Mouse (Mus musculus) cerebral cortex, adult 2 months (tissue): ENCODE measurements around the gene Foxo1.

ENCODE experiments used
- WGBS: fragments of 180-500 bp; shearing (Covaris S2); methylation state at CpG from one replicate; pipeline ENCODE4 v1.1.7; 2018; 5-methylcytosine and 5-hydroxymethylcytosine counted together

Foxo1 gene

DNA sequence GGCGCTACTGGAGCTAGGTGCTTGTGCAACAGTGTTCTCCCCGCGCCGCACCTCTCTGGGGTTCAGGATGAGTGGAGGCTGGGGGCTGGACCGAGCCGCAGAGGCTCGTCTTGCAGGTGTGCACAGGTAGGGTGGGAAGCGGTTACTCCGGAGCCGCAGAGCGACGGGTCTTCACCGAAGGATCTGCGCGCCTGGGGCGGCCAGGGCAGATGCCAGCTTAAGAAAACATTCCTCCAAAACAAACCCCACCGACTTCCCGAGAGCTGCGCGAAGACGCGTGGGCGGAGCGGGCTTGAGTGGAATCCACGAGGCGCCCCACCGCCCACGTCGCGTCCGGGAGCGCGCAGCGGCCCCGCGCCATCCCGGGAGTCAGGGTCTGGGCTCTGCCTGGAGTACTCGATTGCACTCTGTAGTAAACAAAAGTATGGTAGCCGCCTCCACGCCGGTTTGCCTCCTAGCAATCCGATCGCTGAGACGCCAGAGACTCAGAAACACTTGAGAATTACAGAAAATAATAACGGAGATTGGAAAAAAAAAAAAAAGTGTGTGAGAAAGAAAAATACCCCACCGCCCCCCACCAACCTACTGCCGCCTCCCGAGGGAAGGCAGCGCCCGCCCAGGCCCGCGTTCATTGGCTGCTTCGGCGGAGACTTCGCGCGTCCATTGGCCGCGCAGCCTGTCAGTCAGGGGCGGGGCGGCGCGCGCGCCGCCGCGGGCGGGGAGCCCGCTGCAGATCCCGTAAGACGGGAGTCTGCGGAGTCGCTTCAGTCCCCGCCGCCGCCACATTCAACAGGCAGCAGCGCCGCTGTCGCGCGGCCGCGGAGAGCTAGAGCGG lies at the start of gene Foxo1:
TSS of gene Foxo1 (plus strand) at position 685 of the 835 bp plus-strand sequence.
- WGBS, result under 1% methylated on average over 85 of the region's 85 CpGs

DNA sequence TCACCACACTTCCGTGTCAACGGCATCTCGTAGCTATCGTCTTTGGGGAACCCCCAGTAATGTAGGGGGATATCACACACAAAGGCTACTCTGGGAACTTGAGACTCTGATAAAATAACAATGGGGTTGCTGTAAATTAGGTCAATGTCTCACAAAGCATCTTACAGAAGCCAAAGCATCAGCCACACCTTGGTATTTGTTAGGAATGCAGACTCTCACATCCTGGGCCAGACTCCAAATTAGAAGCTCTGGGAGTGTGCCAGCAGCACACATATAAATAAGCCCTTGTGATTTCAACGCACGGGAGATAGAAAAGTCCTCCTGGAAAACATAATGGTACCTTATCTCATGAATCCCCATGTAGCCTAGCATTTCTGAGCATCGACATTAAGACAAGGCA lies 49.3 kb upstream of the Foxo1 start:
- WGBS, result 56% methylated on average over 7 of the region's 7 CpGs

DNA sequence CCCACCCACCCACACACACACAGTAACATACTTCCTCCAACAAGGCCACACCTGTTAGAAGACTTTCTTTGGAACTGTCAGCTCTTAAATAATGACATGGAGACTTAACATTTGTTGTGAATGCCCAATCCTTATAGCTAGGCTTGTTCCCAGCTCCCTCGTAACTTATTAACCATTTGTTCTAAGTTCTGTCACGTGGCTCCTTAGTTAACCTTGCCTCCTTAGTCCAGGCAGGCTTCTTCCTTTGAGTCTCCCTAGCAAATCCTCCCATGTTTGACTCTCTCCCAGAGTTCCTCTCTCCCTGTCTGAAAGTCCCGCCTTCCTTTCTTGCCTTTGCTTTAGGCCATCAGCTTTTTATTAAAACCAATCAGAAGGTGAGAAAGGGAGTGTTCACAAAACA lies 47.1 kb upstream of the Foxo1 start:
- 92% methylated on average over 3 of the region's 3 CpGs for WGBS

DNA sequence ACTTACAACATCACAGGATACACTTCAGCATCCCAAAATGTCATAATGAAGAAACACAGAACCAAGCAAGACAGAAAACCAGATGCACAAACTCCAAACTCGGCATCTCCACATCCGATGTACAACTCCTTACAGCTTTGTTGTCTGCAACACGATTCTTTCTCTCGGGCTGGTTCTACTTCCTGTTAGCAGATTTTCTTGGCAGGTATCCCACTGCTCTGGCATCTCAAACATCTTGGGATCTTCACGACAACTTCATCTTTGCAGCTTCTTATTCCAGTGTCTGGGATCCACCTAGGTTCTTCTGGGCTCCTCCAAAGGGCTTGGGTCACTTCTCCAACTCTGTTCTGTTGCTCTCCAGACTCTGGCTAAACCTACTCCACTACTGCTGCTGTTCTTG lies 46.2 kb upstream of the Foxo1 start:
- 37% methylated on average over 5 of the region's 5 CpGs for WGBS

DNA sequence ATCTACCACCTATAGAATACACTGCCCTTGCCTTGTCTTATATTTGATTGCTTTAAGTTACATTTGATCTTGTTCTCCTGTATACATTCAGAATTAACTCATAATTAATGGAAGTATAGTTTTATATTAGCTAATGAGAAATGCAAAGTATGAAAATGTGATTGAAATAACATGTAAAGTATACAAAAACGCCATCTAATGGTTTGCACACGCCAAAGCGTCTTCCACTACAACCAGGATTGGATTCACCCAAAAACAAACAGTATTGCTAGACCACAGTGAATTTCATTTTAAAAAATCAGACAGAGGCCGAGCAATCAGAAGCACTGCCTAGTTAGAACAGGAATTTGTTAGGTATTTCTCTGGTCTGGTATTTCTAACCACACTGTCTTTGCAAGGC lies 31.6 kb upstream of the Foxo1 start:
- WGBS, result 72% methylated on average over 4 of the region's 4 CpGs

DNA sequence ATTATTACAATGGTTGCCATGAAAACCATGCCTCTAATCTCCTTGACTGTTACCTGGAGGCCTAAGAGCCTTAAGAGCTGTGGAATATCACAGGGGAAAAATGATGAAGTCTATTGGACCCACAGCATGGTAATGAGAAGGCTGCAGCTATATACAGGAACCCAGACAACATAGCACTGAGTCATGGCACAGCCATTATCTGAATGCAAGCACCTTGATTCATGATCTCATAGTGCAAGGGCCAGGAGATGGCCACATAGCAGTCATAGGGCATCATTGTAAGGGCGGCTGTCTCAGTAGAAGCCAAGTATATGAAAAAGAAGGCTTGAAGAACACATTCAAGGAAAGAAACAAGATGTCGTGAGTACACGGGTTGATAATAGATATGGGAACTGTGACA lies 31.0 kb upstream of the Foxo1 start:
- 83% methylated on average over 3 of the region's 3 CpGs for WGBS

DNA sequence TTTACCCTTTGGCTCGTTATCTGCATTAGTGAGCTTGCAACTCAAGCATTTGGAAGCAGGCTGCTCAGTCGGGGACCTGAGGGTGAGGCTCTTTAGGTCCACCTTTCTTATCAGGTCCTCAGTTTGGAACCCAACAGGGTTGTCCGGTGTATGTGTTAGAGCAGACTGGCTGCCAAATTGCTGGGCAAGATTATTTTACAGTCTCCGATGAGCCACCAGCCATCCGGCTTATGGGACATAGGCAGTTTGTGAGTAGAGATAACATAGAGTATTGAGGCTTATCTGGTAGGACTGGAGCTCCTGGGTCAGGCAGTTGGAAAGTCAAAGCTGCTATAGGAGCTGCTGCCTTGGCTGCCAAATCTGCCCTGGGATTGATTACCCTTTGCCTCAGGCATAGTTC lies 27.1 kb upstream of the Foxo1 start:
- WGBS, result 87% methylated on average over 5 of the region's 5 CpGs

DNA sequence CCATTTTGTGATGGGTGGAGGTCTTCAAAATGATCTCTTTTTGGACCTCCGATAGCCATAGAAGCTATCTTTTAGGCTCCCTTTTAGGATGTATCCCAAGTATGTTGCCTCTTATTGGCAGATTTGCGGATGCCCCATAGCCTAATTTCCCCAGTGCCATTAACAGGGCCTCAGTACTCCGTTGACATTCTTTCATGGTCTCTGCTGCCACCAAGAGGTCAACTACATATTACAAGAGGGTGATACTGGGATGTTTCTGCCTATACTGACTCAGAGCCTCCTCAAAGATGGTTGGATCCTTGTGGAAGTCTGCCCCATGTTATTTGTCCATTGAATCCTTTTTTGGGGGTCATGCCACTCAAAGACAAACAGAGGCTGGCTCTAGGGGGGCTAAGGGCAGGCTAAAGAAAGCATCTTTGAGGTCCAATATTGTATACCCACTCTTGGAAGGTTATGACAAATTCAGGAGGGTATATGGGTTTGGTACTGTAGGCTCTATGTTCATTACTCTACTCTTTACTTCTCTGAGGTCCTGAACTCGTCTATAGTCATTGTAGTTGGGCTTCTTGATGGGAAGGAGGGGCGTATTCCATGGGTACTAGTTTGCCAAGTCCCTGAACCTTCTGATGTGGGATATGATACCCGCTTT lies 25.6 kb upstream of the Foxo1 start:
- WGBS, result 39% methylated on average over 6 of the region's 6 CpGs

DNA sequence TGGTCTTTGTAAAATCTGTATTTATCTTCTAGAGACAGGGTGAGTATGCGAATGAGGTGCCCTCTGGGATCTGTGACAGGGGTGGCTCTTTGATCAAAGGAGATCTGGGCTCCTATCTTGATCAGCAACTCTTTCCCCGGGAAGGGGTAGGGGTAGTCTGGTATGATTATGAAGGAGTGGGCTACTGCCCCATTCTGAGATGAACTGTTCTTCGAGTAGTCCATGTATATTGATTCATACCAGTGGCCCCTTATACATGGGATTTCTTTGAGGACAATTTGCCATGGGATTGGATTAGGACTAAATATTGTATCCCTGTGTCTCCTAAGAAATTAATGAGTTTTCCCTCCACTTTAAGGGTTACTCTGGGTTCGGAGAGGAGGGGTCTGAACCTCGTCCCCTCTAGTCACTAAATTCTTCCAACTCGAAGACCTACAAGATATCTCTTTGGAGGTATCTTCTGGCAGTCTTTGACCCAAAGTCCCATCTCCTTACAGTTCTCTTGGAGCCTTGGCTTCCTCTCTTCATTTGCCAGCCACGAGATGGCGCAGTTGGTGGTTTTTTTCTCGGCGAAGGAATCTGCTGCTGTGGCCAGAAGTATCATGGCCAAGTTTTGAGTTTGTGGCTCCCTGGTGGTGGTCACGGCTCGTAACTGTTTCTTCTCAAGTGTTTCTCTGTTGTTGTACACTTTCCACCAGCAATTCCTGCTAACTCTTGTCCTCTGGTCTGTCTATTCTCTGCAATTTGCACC lies 24.7 kb upstream of the Foxo1 start:
- 45% methylated on average over 12 of the region's 12 CpGs for WGBS

DNA sequence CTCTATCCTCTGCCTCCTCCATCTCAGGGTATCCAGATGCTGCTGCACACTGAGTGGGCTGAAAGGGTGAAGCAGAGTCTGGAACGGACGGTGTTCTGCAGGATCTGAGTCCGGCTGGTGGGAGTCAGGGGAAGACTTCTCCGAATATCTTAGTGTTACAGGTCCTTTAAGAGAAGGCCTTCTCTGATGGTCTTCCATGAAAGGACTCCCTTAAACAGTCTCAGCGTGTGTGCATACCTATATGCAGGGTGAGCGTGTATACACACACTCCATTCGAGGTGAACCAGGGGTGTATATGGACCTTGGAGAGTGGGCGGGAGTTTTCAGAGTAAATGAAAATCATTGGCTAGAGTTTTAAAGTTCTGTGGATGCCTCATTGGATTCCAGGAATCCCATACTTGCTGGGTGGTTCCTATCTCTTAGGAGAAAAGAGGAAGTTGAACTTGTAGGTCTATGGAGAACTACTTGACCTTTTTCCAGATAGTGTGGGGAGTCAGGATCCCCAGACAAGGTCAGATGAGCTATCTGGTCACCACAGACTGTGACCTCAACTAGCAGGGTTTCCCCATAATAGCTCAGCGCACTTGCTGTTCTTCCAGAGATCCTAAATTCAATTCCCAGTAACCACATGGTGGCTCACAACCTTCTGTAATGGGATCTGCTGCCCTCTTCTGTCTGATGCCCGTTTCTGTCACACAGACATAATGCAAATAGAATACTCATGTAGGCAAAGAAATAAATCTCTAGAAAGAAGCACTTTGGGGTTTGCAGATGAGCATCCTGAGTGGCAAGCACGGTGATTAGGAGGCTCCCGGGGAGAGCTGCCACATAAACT lies 21.9 kb upstream of the Foxo1 start:
- WGBS, result 78% methylated on average over 12 of the region's 12 CpGs

DNA sequence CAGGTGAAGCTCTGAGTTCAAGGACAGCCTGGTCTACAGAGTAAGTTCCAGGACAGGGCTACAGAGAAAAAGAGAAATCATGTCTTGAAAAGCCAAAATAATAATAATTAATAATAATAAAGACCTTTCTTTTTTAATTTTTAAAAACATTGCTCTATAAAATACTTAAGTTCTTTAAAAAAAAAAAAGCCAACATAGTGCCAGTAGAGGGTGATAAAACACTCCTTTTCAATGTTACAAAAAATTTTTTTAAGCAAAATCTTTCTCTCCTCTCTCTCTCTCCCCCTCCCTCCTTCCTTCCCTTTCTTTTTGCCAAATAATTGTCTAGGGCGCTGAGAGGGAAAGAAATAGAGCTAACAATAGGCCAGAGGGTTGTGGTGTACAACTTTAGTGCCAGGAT lies 17.0 kb upstream of the Foxo1 start:
- 22% methylated on average over 1 of the region's 1 CpGs for WGBS

DNA sequence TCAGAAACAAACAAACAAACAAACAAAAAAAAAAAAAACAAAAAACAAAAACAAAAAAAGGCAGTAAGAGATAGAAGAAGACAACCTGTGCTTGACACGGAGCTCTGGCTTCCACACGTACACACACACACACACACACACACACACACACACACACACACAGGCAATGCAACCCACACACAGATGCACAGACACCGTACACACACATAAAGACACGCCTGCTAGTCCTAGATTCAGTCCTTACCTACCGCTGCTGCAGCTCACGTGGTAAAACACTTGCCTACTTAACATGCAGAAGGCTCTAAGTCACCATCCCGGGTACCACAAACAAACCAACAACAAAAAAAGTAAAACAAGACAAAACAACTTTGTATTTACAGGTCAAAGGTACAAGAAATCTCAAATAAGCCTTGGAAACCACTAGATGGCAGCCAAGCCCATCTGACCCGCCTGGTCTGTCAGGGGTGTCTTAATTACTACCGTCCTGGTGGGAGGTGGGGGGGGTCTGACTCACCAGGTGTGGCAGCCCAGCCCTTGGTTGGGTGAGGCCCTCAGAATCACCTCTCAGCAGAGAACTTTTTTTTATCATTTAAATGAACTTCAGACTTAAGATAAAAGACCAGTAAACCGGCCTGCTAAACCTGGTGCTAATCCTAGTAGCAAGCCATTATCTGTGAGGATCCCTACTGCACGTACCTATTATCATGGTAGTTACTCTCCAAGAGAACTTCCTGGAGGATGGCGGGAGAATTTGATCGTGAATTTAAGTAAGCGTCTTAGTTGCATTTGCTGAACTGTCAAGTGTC lies 14.3 kb upstream of the Foxo1 start:
- 42% methylated on average over 14 of the region's 14 CpGs for WGBS

DNA sequence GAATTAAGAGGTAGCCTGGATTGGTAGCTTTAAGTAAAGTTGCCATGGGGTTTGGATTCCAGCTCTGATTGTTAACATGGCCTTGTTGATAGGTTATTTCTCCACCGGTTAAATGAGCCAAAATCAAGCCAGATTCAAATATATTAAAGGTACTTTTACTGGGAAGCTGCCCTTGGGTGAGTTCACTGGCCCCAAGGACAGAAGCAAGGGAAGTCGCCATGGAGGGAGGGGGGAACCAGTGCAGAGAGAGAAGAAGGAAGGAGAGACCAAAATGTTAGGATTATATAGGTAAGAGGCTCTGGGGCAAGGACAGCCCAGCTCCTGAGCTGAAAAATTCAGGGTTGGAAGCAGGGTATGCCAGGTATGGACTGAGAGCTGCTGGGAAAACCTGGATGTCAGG lies 13.6 kb upstream of the Foxo1 start:
- 47% methylated on average over 2 of the region's 2 CpGs for WGBS

DNA sequence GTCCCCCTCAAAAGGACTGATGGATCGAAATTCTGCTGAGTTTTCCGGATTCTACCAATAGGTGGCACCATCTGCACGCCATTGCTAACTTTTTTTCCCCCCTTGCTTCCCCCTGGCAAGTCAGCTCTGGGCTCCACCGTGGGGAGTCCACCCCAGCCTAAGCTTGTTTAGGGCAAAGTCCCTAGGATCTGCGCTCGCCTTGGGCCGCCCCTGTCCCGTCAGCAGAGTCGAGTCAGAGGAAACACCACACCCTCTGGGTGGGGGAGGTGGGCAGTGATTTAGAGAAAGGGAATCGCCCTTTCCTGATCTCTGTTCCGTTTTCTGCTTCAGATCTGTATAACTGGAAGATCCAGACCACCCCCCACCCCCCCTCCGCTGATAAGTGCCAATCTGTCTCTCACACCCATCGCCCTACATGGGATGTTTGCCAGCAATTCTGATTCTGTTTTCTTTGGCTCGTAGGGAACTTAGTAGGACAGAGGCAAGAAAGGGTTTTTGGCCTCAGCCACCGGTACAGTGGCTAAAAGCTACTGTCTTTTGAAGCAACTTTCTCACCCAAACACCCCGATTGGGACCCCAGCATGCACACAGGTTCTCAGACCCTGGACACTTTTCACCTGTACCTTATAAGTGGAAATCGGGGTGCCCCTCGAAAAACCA lies 10.2 kb upstream of the Foxo1 start:
- WGBS, result 6% methylated on average over 18 of the region's 18 CpGs

DNA sequence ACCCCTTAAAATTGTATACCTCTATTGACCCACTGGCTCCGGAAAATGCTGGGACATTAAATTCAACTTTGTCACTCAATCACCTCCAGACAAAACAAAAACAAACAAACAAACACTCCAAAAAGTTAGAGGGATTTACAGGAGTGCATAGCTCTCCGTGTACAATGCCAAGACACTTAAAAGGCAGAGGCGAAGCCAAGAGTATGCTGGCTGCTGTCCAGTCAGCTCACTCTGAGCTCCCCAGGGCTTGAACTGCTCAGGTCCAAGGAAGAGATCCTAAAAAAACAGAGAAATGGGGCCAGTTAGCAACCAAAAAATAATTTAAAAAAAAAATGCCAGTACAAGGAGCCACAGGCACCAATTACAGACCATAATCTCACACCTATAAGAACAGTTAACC lies 9.6 kb upstream of the Foxo1 start:
- 26% methylated on average over 3 of the region's 3 CpGs for WGBS

DNA sequence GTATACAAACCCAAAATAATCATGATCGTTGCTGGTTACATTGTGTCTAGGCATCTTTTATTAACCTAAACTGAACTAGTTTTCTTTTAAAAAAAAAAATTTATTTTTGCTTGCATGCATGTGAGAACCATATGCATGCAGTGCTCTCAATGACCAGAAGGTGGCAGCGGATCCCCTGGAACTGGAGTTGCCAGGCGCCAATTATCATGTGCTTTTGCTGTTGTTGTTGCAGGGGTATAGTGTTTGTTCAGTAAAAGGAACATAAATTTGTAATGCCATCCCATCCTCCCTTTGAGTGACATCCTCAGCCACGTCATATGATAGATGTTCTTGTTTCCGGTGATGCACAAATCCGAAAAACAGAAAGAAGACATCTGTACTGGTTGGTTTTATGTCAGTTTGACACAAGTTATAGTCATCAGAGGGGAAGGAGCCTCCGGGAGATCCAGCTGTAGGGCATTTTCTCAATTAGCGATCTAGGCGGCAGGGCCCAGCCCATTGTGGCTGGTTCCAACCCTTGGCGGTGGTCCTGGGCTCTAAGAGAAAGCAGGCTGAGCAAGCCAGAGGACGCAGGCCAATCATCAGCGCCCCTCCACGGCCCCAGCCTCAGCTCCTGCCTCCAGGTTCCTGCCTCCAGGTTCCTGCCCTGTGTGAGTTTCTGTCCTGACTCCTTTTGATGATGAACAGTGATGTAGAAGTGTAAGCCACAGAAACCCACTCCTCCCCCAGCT lies 5.5 kb upstream of the Foxo1 start:
- 33% methylated on average over 13 of the region's 13 CpGs for WGBS

DNA sequence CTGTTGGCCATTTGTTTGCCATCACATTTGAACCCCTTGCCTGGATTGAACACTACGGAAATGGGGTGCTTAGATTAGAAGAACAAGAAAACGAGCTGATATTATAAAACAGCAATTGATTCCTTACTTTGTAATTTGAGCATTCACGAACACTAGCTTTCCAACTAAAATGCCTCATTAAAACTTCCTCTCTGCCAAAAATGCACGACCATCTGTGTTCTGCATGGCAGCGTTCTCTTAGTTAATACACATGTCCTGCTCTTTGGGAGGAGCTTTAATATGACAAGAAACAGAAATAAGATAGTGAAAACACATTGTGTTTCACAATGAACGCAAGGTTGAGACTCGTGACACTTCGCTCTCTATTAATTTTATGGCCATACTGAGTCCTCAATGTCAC lies 3.8 kb upstream of the Foxo1 start:
- 73% methylated on average over 8 of the region's 8 CpGs for WGBS

DNA sequence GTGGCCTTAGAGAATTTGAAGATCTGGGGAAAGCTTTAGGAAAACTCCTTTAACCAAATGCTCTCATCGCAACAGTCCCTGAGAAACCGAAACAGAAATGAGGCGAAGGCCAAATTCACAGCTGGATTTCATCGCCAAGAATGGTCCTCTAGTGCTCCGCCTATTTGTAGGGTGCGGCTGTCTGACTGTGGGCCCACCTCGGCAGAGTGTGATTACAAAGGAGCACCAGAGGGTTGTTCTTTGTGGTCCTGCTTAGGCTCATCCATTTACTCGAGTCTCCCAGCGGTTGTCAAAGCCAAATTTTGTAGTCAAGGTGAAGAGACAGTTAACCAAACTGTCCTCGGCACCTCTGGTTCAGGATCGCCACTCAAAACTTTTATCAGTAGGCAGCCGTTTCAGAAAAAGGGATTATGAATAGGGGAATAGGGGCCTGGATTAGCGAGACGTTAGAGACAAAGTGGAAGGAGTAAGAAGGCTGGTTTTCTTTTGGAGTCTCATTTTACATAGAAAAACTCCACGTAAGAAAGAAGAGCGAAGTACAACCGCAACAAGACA lies 1.5 kb upstream of the Foxo1 start:
- WGBS, result 53% methylated on average over 17 of the region's 17 CpGs

DNA sequence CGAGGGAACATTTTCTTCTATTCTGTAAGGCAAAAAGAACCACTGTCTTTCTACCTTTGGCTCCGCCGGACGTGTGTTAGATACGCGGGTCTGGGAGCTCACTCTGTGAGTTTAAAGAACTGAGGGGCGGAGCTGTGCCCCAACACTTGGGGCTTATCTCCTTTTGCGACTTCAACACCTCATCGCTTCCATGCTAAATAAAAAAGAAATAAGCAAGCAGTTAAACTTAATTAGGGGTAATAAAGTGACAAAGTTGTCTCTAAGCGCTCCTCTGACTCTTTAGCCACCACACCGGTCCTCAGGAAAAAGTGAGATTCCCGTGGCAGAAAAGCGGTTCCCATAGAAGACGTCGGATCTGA lies 864 bp upstream of the Foxo1 start:
- 7% methylated on average over 15 of the region's 15 CpGs for WGBS

DNA sequence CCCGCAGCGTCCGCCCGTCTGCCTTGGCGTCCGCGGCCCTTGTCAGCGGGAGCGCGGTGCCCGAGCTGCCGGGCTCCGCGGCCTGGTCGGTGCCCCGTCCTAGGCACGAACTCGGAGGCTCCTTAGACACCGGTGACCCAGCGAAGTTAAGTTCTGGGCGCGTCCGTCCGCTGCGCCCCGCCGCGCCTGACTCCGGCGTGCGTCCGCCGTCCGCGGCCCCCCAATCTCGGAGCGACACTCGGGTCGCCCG lies 276 bp downstream of the Foxo1 start:
- under 1% methylated on average over 40 of the region's 40 CpGs for WGBS
